Mouse (Mus musculus) C2C12 (cell line): ENCODE data around the gene Prickle4.

Experiments
- CEBPB ChIP-seq: IDR thresholded peaks from one replicate; pipeline ENCODE4 v1.6.1; 2011; ENCODE audit warnings: low read depth, mild to moderate bottlenecking, control low read depth, moderate library complexity
- CTCF ChIP-seq: IDR thresholded peaks from one replicate; pipeline ENCODE4 v1.5.1; 2011; ENCODE audit not compliant: control insufficient read depth, insufficient read depth, insufficient read length
- FOSL1 ChIP-seq: IDR thresholded peaks from one replicate; pipeline ENCODE4 v1.8.0; 2011; ENCODE audit warnings: mild to moderate bottlenecking, low read length; ENCODE audit not compliant: poor library complexity, insufficient read depth, severe bottlenecking
- MAX ChIP-seq: IDR thresholded peaks from one replicate; pipeline ENCODE4 v1.6.1; 2011; ENCODE audit warnings: mild to moderate bottlenecking, control low read depth
- MYOD1 ChIP-seq: IDR thresholded peaks from one replicate; pipeline ENCODE4 v1.6.1; 2011; ENCODE audit warnings: low read depth; ENCODE audit not compliant: control insufficient read depth, insufficient read length
- MYOG ChIP-seq: IDR thresholded peaks from one replicate; pipeline ENCODE4 v1.6.1; 2011; ENCODE audit not compliant: control insufficient read depth, insufficient read length; ENCODE audit errors: extremely low read depth
- USF1 ChIP-seq: IDR thresholded peaks from one replicate; pipeline ENCODE4 v1.6.1; 2011; ENCODE audit warnings: low read depth, mild to moderate bottlenecking, control low read depth, moderate library complexity

GRCm38 (mm10) chr17:47648966-47649365 is 45.6 kb downstream of the Prickle4 start:
- TF ChIP-seq USF1 (no peak), CTCF (no peak), FOSL1 (no peak), MYOD1 (no peak), MAX (no peak), CEBPB (no peak), MYOG (no peak)
